Mouse (Mus musculus) frontal cortex, postnatal 14 days (tissue): ENCODE measurements around the gene Ropn1.

ENCODE experiments used
- DNase-seq, 2 experiments: peaks; one replicate each; pipeline ENCODE4 v3.0.0; 2022; ENCODE audit warnings: low spot score in 2 of 2

Ropn1 gene

DNA sequence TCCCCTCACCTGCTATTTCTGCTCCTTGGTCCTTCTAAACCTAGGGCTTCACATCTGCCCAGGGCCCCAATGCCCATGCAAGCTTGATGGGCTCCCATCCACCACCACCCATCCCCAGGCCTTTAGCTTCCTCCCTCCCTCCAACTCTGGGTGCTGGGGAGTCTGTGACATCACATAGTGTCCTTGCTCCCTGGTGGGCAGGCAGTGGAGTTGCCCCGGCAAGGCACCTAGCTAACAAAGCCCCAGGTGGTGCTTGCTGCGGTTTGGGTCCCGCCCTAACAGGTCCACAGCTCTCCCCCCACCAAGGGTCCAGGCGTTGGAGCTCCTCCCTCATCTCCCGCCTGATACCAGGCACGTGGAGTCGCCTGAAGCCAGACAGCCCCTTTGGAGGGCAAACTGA lies at the start of gene Ropn1:
Gene Ropn1 (plus strand): TSS at position 301 of the 400 bp plus-strand sequence.
- no peak for DNase-seq

DNA sequence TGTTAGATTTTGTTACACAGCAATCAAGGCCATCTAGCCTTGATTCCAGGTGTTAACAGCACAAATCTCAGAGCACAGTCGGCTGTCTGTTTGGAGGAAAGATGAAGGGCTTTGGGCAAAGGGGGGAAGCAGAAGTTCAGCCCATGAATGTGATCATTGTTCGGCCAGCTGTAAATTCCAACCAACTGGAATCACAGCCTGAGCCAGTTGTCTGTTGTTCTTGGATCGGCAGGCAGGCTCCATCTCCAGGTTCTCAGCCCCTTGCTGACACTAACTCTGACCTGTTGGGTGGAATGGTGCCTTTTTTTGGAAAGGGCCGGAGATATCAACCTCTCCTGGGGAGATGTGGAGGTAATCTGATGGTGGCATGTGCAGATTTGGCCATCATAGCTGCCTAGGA lies 47.8 kb upstream of the Ropn1 start:
- DNase-seq, result no peak

DNA sequence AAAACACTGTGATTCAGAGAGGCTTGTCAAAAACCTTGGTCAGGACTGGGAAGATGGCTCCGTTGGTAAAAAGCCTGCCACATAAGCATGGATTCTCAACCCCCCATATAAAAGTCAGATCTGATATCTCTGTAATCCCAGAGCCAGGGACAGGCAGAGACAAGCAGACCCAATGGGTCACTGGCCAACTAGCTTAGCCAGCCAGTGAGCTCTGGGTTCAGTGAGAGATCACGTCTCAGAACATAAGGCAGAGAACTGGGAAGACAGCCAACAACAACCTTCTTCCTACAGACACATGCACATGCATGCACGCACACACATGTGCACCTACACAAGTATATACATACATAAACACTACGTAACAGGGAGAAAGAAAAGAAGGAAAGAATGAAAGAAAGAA lies 46.6 kb upstream of the Ropn1 start:
- DNase-seq, result no peak

DNA sequence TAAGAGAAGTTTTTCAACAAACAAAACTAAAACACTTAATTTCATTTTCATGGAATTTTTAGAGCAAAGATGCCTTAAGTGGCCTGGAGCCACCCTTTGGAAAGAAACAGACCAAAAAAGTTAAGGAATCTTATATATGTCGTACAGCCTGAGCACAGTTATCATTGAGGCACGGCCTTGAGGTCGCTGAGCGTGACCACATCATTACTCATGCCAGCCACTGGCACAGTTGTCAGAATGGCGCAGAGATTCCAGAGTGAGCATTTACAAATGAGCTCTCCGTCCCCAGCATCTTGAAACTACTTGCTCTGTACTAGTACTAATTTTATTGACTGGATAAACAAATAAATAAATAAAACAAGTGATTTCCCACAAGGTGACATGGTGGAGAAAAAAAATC lies 45.9 kb upstream of the Ropn1 start:
- no peak for DNase-seq

DNA sequence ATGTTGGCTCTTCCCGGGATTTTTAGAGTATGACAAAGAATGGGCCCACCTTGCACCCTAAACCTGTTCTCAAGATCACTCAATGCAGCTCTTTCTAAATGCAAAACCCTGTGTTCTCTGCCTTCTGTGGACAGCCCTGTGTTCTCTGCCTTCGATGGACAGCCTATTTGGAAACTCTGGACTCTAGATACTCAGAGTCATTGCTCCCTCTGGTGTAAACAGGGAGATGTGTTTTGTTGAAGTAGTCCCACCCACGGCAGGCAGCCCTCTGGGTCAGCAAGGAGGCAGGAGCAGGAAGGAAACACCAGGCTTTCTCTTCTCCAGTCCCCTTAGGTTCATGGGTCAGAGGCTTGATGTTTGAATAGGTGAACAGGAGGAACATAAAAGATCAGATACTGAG lies 44.0 kb upstream of the Ropn1 start:
- no peak for DNase-seq

DNA sequence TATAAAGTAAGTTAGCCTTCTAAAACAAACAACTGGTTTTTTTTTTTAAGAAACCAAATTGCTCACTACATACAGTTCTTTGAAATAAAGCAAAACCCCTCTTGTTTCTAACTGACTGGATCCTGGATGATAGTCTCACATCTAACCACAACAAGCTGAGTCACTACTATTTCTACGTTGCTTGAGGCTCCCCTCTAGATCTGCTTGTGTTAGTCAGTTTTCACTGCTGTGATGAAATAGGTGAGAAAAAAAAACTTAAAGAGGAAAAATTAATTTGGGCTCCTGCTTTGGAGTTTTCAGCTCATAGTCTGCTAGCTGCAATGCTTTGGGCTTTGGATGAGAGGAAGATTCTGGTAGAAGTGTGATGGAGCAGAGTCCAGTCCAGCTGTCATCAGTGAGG lies 39.6 kb upstream of the Ropn1 start:
- DNase-seq, result no peak

DNA sequence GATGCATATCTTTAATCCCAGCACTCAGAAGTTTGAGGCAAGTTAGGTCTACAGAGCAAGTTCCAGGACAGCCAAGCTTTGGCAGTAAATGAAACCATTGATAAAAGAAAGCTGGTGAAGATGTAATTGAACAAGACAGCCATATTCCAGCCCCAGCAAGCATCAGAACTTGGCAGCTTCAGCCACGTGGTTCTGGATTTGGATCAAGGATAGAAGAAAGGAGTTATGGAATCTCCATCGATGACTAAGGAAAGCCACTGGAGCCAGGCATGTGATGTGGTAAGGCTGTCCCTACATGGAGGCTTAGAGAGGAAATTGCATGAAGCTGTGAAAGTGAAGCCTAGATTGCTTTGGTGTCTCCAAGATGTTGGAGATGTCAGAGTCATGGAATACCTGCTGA lies 35.7 kb upstream of the Ropn1 start:
- no peak for DNase-seq

DNA sequence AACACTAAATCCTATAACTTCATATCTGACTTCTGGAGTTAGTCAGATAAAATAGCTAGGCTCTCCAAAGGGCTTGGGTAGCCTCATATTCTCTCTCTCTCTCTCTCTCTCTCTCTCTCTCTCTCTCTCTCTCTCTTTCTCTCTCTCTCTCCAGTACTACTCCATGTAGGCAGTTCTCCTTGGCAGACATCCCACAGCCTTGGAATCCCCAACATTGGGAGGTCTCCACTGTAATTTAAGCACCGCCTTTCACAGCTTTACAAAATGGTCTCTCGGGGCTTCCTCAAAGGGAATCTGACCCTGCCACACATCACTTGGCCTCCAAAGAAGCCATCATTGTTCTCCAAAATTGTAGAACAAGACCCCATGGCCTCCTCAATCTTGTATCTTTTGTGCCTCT lies 22.1 kb upstream of the Ropn1 start:
- no peak for DNase-seq

DNA sequence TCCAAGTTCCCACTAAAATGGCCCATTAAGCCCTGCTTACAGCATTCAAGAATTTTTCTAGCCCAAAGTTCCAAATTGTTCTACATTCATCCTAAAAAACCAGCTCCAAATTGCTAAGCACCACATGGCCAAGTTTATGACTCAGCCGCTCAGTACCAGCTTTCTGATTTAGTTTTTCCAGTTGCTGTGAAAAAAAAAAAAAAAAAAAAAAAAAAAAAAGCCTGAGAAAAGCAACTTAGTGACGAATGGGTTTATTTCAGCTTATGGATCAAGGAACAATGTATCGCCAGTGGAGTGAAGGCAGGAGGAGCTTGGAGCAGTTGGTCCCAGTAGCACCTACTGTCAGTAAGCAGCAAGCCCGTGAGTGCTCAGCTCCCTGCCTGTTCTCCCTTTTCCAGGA lies 21.3 kb upstream of the Ropn1 start:
- no peak for DNase-seq

DNA sequence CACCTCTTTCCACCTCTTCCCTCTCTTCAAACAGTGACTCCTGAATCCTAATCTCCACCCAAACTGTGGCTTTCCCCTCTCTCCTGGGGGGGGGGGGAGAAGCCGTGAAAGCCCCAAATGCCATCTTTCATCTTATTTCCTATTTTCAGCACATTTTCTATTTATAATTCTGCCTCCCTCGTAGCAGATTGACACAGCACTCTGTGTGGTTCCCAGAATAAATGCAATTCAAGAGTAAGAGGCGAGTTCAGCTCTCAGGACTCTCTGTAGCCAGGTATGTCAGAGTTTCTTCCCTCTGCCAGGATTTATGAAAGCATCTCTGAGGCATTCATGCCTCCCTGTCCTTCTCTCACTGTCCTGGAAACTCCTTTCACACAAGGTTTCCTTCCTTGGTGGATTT lies 14.2 kb upstream of the Ropn1 start:
- DNase-seq, result no peak

DNA sequence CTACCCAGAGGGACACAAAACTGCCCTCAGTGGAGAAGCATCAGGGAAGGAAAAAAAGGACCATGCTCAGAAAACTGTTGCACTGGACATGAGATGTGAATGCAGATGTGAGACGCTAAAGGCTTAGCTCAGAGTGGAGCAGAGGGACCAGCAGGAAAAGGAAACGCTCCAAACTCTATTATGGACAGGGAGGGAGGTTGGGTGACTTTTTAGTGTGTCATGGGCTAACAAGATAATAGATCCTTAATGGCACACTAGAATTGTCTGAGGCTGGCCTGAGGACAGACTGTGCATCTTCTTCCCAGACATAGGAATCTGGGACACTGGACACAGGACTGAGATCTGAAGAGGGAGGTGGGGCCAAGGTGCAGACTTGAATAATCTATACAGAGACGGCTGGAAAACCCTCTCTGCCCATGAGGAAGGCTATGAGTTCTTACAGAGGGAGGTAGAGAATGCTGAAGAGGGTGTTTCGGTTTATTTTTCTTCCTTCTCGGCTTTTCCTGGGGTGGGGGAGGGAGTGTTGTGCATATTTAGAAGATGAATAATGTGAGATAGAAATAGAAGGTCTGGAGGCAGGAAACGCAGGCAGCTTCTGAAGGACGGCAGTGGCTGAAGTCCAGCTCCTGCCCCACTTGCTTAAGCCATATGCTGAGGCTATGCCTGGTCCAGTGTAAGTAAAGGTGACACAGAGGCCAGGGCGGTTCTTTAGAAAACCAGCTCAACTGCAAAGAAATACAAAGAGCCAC lies 6.0 kb upstream of the Ropn1 start:
- no peak for DNase-seq

DNA sequence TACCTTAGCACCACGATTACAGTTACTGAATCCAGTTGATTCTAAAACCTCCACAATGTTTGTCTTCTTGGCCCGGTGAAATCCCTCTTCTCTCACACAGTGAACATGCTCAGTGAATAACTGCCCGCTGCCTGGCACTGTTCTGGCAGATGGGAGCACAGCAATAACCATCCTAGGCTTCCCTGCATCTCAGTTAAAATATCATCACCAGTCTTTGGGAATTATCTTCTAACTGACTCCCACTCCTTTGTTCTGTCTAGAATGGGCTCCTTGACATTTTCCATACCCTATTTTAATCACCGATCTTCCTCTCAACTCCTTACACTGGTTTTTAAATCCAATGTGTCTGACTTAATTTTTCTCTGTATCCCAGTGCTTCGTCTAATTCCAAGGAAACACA lies 3.3 kb downstream of the Ropn1 start:
- DNase-seq, result no peak

DNA sequence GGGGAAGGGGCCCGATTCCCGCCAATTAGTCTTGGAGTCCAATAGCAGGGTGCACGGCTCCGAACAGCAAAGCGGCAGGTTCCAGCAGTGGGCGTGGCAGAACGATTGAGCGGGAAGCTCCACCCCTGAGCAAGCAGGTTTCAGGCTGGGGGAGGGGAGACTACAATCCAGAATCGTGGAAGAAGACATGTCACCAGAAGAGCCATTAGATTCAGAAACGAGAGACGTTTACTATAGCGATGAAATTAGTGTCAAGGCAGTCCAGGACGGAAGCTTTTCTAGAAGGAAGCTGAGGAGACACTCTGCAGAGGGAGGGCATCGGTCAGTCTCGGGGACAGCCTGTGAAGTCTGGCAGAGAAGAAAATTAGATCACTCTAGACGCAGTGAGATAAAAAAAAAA lies 7.8 kb downstream of the Ropn1 start:
- DNase-seq, result peak in 1 of 2 experiments; percentile 31

DNA sequence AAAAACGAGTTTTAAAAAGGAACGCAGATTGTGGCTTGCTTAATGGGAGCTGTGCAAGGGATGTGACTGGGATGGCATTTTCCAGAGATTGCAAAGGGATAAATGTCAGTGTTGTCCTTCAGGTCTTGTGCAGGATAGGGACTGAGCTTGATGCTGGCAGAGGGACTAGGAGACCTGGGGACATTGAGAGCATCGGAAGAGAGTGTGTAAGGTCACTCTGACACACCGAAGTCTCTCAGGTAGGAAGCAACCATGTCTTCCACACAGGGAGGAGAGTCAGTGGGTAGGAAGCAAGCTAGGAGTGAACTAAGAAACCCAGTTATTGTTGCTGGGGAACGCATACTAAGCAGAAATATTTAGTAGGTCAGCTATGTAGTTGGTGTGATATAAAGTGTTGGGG lies 8.3 kb downstream of the Ropn1 start:
- DNase-seq, result no peak

DNA sequence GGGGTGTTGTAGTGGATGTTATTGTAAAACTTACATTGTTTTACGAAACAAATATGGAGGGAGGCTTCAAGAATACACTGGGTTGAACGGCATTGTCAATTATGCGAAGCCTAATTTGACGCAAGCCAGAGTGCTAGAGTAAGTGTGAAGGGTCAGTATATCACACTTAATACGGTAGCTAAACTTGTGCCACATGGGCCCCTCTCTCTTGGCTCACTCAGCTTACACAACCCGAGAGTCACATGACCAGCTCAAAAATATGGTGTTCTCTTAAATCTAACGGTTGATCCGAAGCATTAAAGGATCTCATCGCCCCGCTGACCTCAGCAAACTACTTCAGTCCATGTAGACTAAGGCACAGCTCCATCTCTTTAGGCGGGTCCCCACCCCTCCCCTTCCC lies 8.7 kb downstream of the Ropn1 start:
- DNase-seq, result no peak

DNA sequence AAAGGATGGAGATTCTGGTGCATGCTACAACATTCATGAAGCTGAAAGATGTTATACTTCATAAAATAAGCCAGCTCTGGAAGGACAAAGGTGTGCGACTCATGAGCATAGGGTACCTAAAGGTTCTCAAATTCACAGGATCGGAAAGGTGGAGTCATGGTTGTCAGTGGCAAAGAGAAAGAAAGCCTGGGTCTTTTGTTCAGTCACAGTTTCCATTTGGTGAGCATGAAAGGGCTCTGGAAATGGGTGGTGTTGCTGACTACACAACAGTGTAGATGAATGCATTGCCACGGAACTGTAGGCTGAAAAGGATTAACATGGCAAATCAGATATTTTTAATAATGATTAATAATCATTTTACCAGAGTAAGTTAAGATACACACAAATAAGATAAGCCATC lies 14.8 kb downstream of the Ropn1 start:
- DNase-seq, result no peak

DNA sequence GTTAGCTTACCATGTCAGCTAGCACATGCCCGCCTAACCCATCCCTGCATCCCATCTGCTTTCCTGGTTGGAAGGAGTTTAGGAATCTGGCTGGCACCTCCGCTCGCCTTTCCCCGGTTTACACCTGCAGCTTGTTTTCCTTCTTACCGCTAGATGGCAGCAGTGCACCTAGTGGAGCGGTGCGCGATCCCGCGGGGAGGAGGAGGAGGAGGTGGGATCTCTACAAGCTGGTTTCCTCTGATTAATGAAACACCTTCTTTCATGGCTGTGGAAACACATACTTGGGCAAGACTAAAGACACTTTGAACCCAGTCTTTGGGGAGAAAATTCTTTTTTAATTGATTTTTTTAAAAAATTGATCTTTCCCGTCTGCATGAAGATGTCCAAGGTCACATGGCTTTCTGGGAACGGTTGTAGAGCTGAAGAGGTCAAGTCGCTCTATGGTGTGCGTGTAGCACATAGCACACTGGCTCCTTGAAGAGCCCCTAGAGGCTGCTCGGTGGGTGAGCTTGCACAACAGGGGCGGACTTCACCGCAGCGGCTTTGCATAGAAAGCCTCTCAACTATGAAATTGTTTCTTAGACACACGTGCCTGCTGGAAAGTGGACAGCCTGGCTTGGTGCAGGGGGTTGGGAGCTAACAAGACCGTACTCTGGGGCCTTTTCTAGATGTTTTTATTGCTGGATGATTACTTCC lies 17.5 kb downstream of the Ropn1 start:
- peak; percentile 41 to 58 for DNase-seq

DNA sequence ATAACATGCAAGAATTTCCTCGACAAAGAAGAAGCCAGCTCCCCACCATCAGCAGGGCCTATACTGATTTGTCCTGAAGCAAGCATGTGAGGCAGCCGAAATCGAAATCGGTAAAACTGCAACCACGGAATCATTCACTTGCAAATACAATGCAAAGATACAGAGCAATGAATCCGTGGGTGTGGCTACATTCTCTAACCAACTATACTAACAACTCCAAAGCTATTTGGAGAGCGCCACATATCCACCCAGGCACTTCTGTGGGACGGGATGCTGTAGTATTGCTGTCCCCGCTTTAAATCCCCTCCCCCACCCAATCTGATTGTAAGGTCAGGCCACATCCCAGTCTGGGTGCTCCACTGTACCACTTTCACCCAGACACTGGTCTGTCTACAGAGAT lies 18.6 kb downstream of the Ropn1 start:
- DNase-seq, result no peak

DNA sequence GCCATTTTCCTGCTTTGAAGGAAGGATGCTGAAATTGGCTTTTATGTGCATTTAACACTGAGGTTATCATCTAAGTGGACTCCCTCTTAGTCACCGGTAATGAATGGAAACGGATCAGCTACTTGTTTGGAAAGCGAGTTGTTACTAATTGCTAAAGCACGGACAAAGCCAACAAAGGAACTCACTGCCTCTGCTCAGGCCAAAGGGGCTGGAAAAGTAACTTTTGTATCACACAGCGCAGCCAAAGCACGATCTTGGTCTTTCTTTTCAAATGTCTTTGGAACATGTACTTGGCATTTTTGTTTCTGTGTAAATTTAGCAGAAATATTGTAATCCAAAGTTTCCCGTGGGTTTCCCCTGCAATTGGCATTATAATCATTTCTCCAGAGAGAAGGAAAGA lies 22.2 kb downstream of the Ropn1 start:
- DNase-seq, result no peak

DNA sequence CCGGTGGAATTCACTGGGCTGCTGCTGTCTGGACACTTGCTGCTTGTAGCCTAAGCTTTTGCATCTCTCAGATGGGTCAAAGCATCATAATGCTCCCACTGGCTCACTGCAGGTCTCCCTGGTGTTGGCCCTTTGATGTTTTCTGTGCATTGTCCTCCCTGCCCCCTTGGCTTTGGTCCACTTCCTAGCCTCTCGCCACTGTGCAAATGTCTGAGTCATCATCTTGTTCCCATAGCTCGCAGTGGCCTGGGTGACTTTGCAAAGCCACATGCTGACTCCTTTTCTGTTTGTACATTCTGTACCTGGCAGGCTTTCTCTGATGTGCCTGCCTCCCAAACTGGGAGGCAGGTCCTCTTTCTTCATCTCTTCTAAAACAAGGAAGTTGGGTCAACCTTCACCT lies 23.1 kb downstream of the Ropn1 start:
- no peak for DNase-seq

DNA sequence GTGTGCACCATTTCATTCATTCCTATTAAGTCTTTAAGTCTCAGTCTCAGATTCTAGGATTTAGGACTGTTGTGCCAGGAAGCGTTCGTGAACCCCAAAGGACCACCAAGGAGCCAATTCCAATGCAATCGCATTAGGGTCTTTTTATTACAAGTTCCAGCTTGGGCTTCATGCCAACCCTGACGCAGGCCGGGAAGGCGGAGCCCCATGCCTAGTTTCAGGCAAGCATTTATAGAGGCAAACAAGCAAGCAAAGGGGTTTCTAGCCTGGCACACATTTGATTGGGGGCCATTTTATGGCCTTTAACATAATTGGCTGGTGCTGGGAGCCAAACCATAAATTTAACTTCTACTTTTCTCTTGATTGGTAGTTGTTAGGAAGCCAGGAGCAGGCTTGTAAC lies 24.6 kb downstream of the Ropn1 start:
- no peak for DNase-seq

DNA sequence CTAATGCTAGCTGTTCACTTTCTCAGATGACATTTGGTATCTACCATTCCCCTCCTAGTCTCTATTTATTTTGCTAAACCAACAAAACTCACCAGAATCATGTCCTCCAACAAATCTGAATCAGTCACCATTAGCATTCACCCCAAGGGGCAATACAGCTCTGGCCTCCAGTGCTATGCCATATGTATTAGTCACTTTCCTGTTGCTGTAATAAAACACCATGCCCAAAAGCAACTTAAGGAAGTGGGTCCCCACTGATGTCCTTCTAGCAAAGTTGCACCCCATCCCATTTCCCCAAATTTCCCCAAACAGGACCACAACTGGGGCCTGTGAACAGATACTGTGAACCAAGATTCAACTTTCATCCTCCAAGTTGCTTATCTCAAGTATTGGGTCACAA lies 32.1 kb downstream of the Ropn1 start:
- DNase-seq, result no peak

DNA sequence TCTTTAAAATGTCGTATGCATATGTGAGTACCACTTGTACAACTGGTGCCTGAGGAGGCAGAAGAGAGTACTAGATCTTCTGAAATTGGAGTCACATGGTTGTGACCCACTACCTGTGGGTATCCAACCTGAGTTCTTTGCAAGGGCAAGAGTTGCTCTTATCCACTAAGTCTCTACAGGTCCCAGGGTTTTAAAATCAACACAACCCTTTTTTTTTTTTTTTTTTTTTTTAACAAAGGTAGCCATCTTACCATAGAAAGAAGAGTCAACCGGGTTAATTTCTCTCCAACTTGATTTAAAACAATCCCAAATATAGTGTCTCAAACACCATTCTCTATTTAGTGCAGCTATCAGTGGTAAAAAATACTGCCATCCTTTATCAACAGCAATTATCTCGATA lies 40.2 kb downstream of the Ropn1 start:
- no peak for DNase-seq
